ENCODE assay signal across 30 mouse cellular contexts in genomic region chr14:79083573-79083972, GRCm38 (mm10).
DNase-seq lines count a peak whose midpoint lies in the region; ATAC-seq and TF ChIP-seq lines count a peak whose summit lies in the region.
"Had no signal": no experiment of that assay in that cellular context is flagged by ENCODE, and none has a peak within 500 bp of the region (broad histone marks: within the 10 kb centered on the region; RNA-seq: fewer than 3 reads in every experiment).

No protein-coding gene starts in this region.

- H3K4me1 ChIP-seq in lung, postnatal 0 days (ENCODE audit: insufficient read depth, low read depth, low read length) = no peaks in the 10 kb centered on the region
- H3K4me1 ChIP-seq in liver, embryonic 11.5 days (replicated peaks; ENCODE audit: control insufficient read depth, insufficient read depth, low read length) = no peaks in the 10 kb centered on the region
- H3K4me1 ChIP-seq: forebrain, embryonic 13.5 days had no signal

- TF ChIP-seq EP300 in lung, postnatal 0 days (IDR thresholded peaks at IDR 0.05) = no peak

- no peak overlapping the region for H3K9ac ChIP-seq in lung, postnatal 0 days (replicated peaks; ENCODE audit: low read depth)
- H3K9ac ChIP-seq in liver, embryonic 11.5 days (ENCODE audit: low read depth, low read length) = no peak overlapping the region
- H3K9ac ChIP-seq: embryonic facial prominence, embryonic 13.5 days; forebrain, embryonic 13.5 days; heart, embryonic 12.5 days; hindbrain, embryonic 14.5 days had no signal

- H3K36me3 ChIP-seq in lung, postnatal 0 days (ENCODE audit: insufficient read depth, low read length) = no peaks in the 10 kb centered on the region
- H3K36me3 ChIP-seq in liver, embryonic 11.5 days (ENCODE audit: control insufficient read depth, insufficient read depth, low read length) = no peaks in the 10 kb centered on the region
- H3K36me3 ChIP-seq: embryonic facial prominence, embryonic 10.5 days; embryonic facial prominence, embryonic 13.5 days; heart, embryonic 12.5 days had no signal

- H3K9me3 ChIP-seq in lung, postnatal 0 days (ENCODE audit: low read length) = no peaks in the 10 kb centered on the region
- H3K9me3 ChIP-seq in liver, embryonic 11.5 days (ENCODE audit: control insufficient read depth, low read length) = no peaks in the 10 kb centered on the region
- H3K9me3 ChIP-seq: embryonic facial prominence, embryonic 10.5 days; embryonic facial prominence, embryonic 13.5 days; forebrain, embryonic 13.5 days; heart, embryonic 12.5 days had no signal

- TF ChIP-seq CTCF in lung, postnatal 0 days (IDR thresholded peaks at IDR 0.05) = no peak

- H3K27ac ChIP-seq in lung, postnatal 0 days (ENCODE audit: low read length) = no peak overlapping the region
- no peak overlapping the region for H3K27ac ChIP-seq in liver, embryonic 11.5 days (ENCODE audit: low read depth, low read length)
- H3K27ac ChIP-seq: embryonic facial prominence, embryonic 10.5 days; embryonic facial prominence, embryonic 13.5 days; forebrain, embryonic 13.5 days; gastrocnemius, adult 2 months; hindbrain, embryonic 14.5 days; hindbrain, postnatal 0 days had no signal

- ATAC-seq in lung, postnatal 0 days = no peak
- ATAC-seq in liver, embryonic 11.5 days (replicated peaks; ENCODE audit: low FRiP score) = no peak
- ATAC-seq: activated CD4-positive, CD25-positive, alpha-beta regulatory T cell, adult 4 months; CD4-positive, CD25-positive, alpha-beta regulatory T cell, adult 4 months; forebrain, embryonic 13.5 days; forebrain, embryonic 16.5 days; hindbrain, postnatal 0 days; inflammation-experienced regulatory T-cells, adult 6 months had no signal

- H3K4me2 ChIP-seq in lung, postnatal 0 days (replicated peaks; ENCODE audit: low read depth, low read length) = no peak overlapping the region
- no peak overlapping the region for H3K4me2 ChIP-seq in liver, embryonic 11.5 days
- H3K4me2 ChIP-seq: embryonic facial prominence, embryonic 13.5 days; forebrain, embryonic 13.5 days; heart, embryonic 12.5 days; hindbrain, embryonic 14.5 days had no signal

- DNase-seq in adrenal gland, adult 8-10 months = peak; percentile 19
- no peak for DNase-seq in adrenal gland, postnatal 4 days (ENCODE audit: low spot score in 2 of 2)
- DNase-seq in lung, postnatal 0 days (ENCODE audit: low spot score) = peak; percentile 23
- no peak for DNase-seq in lung, postnatal 14 days
- peak; percentile 31 for DNase-seq in adrenal gland, postnatal 10 days
- peak; percentile 16 to 43 for DNase-seq in adrenal gland, postnatal 36 days
- no peak for DNase-seq in liver, embryonic 11.5 days (ENCODE audit: low spot score)
- DNase-seq in frontal cortex, adult 2 months (ENCODE audit: extremely low spot score in 1 of 2, low spot score in 1 of 2) = no peak
- DNase-seq: cerebellum, adult 11-12 months; cerebellum, adult 8-10 months; cerebellum, postnatal 10 days; cerebellum, postnatal 36 days; embryo, embryonic 11 days; gastrocnemius, adult 2 months; gastrocnemius, postnatal 14 days; heart, adult 18-20 months; heart, postnatal 14 days; heart, postnatal 4 days; kidney, adult 18-20 months had no signal

- WGBS in lung, postnatal 0 days = 43% methylated on average over 7 of the region's 7 CpGs
- 60% methylated on average over 7 of the region's 7 CpGs for WGBS in liver, embryonic 11.5 days

- no peak overlapping the region for H3K4me3 ChIP-seq in lung, postnatal 0 days (ENCODE audit: low read depth, low read length)
- no peak overlapping the region for H3K4me3 ChIP-seq in liver, embryonic 11.5 days (ENCODE audit: low read depth, low read length)
- H3K4me3 ChIP-seq: embryonic facial prominence, embryonic 10.5 days; embryonic facial prominence, embryonic 13.5 days; erythroblast, embryonic 14.5 days; forebrain, embryonic 13.5 days; gastrocnemius, adult 2 months; heart, embryonic 12.5 days had no signal

- H3K27me3 ChIP-seq in lung, postnatal 0 days (replicated peaks; ENCODE audit: insufficient read depth, low read length) = no peaks in the 10 kb centered on the region
- no peaks in the 10 kb centered on the region for H3K27me3 ChIP-seq in liver, embryonic 11.5 days (replicated peaks; ENCODE audit: control insufficient read depth, insufficient read depth, low read length)
- H3K27me3 ChIP-seq: embryonic facial prominence, embryonic 13.5 days; forebrain, embryonic 13.5 days; heart, embryonic 12.5 days had no signal

Comparison
In these comparisons a context has a peak if more than half of its experiments do, and no peak if none do; other contexts are left out.
1. DNase-seq: peak in adrenal gland, adult 8-10 months (single experiment), lung, postnatal 0 days (single experiment), adrenal gland, postnatal 10 days (single experiment) and adrenal gland, postnatal 36 days (2 of 2); none in adrenal gland, postnatal 4 days (0 of 2), lung, postnatal 14 days (single experiment), liver, embryonic 11.5 days (single experiment) and frontal cortex, adult 2 months (0 of 2).